Mouse (Mus musculus) forelimb bud, embryonic 11.5 days (tissue): ENCODE data around the gene Steap3.
A peak's percentile ranks its signal among the peaks of the same experiment; 100 is the strongest.

Experiments
- DNase-seq: peaks from one replicate; pipeline ENCODE4 v3.0.0-alpha.2; 2012; ENCODE audit warnings: low read depth, low spot score

Steap3 gene

GRCm38 (mm10) chr1:120198942-120199341 lies 73.6 kb downstream of the Steap3 start:
- DNase-seq = no peak

GRCm38 (mm10) chr1:120198151-120198550 lies 74.4 kb downstream of the Steap3 start:
- no peak for DNase-seq

GRCm38 (mm10) chr1:120197189-120197588 lies 75.3 kb downstream of the Steap3 start:
- DNase-seq = peak; percentile 75

- DNase-seq = no peak
Measured at GRCm38 (mm10) chr1:120196724-120197123, 75.8 kb downstream of the Steap3 start.

DNA sequence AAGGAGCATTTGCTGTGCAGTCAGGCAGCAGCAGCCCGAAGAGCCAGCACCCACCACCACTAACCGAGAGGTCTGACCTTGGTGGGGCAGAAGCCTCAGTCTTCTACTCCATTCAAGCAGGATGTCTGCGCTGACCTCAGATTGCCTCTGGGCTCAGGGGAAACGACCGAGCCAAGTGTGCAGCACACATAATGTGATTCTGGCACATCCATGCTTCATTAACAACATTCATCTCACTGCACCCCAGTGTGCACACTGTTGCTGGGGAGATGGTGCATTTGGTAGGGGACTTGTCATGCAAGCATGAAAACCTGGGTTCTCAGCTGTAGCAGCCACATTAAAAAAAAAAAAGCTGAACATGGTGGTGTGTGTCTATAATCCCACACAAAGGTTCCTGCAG lies 76.6 kb downstream of the Steap3 start:
- DNase-seq = no peak

DNA sequence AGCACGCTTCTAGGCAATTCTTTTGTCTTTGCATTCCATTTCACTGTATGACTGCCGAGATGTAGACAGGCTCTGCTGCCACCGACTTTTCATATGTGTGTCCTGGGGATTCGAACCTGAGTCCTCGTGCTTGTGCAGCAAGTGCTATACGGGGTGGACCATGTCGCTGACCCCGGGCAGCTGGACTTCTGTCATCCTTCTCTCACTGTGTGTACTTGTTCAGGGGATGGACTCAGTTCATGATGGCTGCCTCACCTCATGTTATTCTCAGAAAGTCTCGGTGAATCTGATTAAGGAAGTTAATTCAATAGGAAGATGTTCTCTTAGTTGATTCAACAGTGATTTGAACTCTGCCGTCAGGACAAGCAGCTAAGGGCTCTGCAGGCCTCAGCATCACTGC lies 78.9 kb downstream of the Steap3 start:
- DNase-seq = no peak

- no peak for DNase-seq
Measured at GRCm38 (mm10) chr1:120192321-120192720, 80.2 kb downstream of the Steap3 start.

- no peak for DNase-seq
Measured at GRCm38 (mm10) chr1:120190946-120191345, 81.6 kb downstream of the Steap3 start.

GRCm38 (mm10) chr1:120190300-120190699 lies 82.2 kb downstream of the Steap3 start:
- no peak for DNase-seq

- DNase-seq = no peak
Measured at GRCm38 (mm10) chr1:120189206-120189605, 83.3 kb downstream of the Steap3 start.

DNA sequence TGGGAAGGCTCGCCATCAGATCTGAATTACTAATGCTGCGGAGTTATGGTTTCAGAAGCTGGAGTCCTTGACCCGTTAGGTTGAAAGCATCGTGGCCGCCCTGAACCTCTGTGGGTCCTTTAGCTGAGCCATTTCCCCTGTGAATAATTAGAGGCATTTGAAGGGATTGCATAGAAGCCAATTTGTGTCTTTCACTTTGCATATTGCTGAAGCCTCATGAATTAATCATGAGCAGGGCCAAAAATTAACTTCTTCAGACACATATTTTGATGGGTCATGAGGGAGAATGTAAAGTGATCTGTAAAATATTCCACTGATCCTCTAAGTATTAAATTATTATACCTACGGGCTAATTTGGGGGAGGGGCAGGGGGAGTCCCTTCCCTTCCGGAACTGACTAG lies 85.4 kb downstream of the Steap3 start:
- DNase-seq = no peak

- no peak for DNase-seq
Measured at GRCm38 (mm10) chr1:120186655-120187054, 85.8 kb downstream of the Steap3 start.

GRCm38 (mm10) chr1:120186204-120186603 lies 86.3 kb downstream of the Steap3 start:
- DNase-seq = no peak

DNA sequence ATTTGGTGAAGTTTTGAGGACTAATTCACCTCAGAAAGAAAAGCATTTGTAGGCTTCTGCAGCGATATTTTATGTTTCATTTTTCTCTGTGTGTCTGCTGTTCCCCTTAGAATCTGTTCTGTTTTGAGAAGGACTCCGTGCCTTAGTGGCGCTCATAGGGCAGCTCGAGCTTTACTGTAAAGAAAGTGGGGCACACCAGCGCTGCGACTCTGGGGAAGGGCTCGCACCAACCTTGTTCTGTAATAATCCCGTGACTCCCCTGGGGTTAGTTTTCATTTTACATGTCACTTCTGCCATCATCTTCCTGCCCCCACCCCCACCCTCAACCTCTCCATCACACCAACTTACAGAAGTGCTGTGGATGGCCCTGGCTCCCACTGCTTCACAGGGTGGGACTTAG lies 95.4 kb downstream of the Steap3 start:
- no peak for DNase-seq

- DNase-seq = peak; percentile 12
Measured at GRCm38 (mm10) chr1:120176313-120176712, 96.2 kb downstream of the Steap3 start.

DNA sequence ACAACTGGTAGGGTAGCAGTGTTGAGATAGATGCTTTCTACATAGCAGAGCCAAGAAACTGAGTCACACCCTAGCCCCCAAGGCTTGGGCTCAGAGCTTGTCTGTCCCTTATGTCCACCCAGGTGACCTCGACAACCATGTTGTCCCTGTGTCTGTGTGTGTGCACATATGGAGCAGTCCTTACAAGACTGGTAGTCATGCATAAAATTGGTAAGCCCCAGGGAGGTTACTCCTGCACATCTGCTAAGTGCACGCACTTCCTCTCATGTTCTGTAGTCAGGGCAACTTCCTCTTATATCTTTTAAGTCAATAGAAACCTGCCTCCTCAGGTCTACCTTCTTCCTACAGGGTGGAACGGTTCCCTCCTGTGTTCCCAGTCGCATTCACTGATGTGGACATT lies 97.5 kb downstream of the Steap3 start:
- DNase-seq = no peak

- peak; percentile 42 for DNase-seq
Measured at GRCm38 (mm10) chr1:120171819-120172521, 100.5 kb downstream of the Steap3 start.

- DNase-seq = no peak
Measured at GRCm38 (mm10) chr1:120170307-120170706, 102.2 kb downstream of the Steap3 start.

DNA sequence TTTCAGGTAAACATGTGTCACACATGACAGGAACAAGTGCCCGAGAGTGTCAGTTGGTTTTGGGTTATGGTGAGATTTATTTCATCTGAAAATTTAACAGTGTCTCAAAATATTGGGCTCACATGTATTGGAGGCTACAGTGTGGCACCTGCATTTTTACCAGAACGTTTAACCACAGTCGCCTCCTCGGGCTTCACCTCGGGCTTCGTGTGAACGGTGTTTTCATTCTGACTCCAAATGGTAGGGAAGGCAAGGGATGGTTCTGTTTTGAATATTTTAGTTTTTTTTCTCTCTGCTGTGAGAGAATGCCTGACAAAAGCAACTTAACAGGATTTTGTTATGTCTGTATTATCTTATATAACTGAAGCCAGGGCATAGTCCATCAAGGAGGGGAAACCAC lies 103.8 kb downstream of the Steap3 start:
- no peak for DNase-seq

DNA sequence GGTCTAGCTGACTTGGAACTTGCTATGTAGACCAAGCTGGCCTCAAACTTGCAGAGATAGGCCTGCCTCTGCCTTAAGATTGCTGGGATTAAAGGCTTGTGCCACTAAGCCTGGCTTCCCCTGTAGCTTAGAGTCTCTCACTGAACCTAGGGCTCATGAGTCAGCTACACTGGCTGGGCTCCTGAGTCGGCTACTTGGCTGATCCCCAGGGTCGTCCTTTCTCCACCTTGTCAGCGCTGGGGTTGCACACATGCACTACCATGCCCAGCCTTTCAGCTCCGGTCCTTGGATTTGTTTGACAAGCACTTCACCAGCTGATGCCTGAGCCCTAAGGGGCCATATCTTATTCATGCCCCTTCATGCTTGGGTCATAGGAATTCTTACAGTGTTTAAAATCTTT lies 104.5 kb downstream of the Steap3 start:
- DNase-seq = no peak

- DNase-seq = no peak
Measured at GRCm38 (mm10) chr1:120162616-120163015, 109.9 kb downstream of the Steap3 start.

- DNase-seq = no peak
Measured at GRCm38 (mm10) chr1:120161502-120161901, 111.0 kb downstream of the Steap3 start.

GRCm38 (mm10) chr1:120158474-120159127 lies 113.9 kb downstream of the Steap3 start:
- no peak for DNase-seq
